Mouse (Mus musculus): Measurements from ENCODE around the gene Ormdl2.

DNA sequence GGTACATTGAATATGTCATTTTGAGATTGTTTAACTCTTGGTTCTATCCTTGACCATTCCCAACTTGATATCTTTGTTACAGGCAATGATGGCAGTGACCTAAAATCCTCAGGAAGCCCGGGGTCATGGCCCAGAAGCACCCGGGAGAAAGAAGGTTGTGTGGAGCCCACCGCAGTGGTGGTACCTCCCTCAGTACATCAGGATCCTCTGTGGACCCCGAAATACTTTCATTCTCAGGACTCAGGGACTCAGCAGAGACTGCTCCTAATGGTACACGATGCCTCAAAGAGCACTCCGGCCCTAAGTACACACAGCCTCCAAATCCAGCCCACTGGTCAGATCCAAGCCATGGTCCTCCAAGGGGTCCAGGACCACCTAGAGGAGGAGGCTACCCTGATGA, 15.4 kb downstream of the Ormdl2 start:
- TF ChIP-seq CTCF (IDR thresholded peaks at IDR 0.05; ENCODE audit: control insufficient read depth, insufficient read depth, low read length) = no peak
- no peak for TF ChIP-seq POLR2A (IDR thresholded peaks at IDR 0.05; ENCODE audit: borderline replicate concordance, control insufficient read depth, low read depth, low read length)

Measured in bone marrow, adult 2 months (tissue).